Mouse (Mus musculus) gastrocnemius, postnatal 25 days (tissue): ENCODE measurements around the gene Dbp. TPM values are rescaled to one million over a fixed set of nuclear protein-coding genes. Genes with fewer than 3 reads are reported as not detected.

Experiments
- DNase-seq: peaks from one replicate; pipeline ENCODE4 v3.0.0; 2022
- total RNA-seq, 2 experiments: library from RNA; stranded (reverse); gene quantifications; 1 replicate in 1 of 2; 2 replicates in 1 of 2; pipeline ENCODE4 v1.2.3; 2021

The Dbp gene
- total RNA-seq, 2 experiments from 2014 or later = 14.3 to 121 TPM

DNA sequence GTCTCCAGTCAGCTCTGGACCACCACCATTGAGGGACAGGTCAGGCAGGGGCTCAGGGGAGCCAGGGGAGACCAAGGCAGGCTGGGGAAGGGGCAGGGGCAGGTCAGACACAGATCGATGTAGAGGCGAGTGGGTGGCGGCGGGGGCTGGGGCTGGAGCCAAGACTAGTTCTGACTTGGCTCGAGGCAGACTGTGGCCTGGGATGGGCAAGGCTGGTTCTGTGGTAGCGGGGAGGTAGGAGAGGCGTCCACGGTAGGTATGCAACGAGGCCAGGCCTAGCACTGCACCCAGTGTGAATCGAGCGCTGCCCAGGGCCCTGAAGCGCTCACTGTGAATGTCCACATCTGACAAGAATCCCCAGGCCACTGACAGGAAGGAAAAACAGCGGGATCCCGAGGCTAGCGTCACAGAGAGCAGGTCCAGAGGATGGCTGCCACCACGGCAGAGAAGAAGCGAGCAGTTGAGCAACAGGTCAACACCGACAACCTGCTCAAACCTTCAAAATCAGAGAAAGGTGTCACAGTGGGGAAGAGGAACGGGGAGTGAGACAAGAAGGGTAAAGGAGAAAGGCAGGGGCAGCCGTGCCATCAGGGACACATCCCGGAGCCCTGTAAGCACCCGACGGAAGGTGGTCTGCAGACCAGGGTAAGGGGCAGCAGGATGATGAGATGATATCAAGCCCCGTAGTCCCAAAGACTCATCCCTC is 6.6 kb downstream of the Dbp start:
- DNase-seq = peak; percentile 49

DNA sequence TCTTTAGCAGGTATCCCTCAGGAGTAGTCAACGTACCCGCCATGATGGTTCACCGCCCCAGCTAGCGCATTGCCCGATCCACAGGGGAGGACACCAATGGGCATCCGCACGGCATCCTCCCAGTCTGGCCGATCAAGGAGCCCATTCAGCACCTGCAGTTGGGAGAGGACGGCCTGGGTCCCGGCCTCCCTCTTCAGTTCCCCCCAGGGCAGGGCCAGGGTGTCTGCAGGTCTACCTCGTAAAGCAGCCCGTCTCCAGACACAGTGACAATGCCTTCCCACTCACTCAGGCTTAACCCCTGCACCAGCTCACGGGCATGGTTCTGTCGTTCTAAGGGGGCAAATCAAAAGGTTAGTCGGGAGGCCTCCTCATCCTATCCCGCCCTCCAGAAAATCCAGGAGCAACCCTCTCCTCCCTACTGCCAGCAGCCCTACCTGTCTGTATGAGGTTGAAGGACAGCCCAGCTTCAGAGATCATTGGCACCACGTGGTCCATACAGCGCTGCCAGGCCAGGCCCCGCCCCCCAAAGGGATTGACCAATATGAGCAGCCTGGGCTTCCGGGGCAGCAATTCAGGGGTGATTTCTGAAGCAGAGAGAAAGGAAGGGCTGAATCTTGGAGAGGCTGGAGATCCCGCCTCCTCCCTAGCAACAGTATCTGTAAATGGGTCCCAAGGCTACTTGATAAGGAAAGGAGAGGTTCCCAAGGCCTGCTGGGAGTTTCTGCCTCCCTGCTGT is 7.3 kb downstream of the Dbp start:
- DNase-seq = peak; percentile 68

DNA sequence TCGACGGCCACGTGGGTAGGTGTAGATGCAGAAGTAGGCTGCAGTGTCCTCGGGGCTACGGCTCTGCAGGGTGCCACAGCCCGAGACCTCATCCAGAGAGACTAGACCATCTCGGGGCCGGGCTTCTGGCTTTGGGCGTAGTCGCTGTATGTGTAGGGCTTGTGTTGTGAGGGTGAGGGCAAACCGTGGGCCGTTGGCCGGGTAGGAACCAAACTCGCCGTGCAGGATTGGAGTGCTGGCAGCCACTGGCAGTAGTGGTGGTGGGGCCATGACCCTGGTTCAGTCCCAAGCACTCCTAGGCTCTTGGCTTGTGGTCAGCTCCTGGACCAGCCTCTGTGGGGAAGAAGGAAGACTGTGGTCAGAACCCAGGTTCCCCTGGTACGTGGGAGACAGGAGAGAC is 8.5 kb downstream of the Dbp start:
- no peak for DNase-seq

DNA sequence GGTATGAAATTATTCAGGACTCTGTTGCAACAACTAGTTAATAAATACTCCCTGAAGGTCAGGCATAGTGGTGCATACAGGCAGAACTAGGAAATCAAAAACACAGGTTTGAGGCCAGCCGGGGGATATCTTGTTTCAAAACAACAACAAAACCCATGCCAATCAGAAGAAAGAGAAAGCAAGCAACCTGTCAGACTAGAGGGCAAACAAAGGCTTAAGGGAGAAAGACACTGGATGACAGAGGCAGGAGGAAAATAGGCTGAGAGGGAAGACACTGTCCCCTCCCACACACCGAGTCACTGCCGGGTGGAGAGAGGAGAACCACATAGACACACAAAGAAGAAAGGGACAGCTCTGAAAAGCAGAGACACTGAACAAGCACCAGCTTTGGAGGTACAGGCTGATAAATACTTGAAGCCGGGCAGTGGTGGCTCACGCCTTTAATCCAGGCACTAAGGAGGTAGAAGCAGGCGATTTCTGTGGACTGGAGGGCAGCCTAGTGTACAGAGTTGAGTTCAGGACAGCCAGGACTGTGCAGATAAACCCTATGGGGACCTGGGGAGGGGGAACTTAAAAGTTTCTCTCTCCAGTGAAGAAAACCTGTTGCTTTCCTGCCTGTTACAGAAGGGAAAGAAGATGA is 9.1 kb downstream of the Dbp start:
- DNase-seq = no peak

GRCm38 (mm10) chr7:45714630-45715089 is 9.8 kb downstream of the Dbp start:
- no peak for DNase-seq

DNA sequence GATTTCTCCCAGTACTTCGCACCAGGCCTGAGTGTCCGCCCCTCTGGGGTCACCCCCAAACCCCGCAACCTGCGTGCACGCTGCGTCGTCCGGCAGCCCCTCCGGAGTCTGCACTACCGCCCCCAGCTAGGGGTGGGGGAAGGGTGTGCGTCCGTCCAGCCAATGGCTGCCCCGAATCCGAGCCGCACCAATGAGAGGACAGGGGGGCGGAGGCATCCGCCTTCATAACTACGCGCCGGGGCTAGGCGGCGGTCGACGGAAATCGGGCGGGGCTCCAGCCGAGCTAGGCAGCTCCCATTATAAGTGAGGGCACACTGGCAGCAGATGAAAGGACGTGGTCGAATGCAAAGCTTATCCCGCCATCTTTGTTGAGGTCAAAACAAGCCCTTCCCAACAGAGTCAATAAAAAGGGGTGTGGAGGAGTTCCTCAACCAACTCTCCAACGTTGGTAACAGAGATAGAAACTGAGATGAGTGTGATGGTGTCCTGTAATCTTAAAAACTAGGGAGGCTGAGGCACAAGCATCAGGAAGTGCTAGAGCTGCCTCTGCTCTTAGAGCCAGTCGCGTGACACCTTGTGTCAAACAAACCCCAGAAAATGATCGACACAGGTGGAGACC is 10.3 kb downstream of the Dbp start, which contains the start of gene Rpl18:
Gene Rpl18 (plus strand): TSS at position 368 of the 619 bp plus-strand sequence.
- DNase-seq = peak; percentile 98

- no peak for DNase-seq
Observed at GRCm38 (mm10) chr7:45715741-45716459, 11.0 kb downstream of the Dbp start.

DNA sequence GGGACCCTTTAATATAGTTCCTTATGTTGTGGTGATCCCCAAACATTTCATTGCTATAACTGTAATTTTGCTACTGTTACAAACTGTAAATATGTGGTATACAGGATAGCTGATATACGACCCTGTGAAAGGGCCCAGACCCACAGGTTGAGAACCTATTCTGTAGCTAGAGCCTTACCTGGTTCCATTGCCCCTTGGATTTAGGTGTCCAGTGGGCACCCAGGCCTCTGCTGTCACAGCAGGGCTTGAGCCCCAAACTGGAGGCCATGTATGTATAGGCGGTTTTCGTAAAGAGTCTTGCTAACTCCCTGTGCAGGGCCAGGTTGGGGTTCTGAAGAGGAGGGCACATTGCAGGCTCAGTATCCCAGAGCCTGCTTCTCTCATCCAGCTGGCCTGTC is 11.6 kb downstream of the Dbp start:
- no peak for DNase-seq

DNA sequence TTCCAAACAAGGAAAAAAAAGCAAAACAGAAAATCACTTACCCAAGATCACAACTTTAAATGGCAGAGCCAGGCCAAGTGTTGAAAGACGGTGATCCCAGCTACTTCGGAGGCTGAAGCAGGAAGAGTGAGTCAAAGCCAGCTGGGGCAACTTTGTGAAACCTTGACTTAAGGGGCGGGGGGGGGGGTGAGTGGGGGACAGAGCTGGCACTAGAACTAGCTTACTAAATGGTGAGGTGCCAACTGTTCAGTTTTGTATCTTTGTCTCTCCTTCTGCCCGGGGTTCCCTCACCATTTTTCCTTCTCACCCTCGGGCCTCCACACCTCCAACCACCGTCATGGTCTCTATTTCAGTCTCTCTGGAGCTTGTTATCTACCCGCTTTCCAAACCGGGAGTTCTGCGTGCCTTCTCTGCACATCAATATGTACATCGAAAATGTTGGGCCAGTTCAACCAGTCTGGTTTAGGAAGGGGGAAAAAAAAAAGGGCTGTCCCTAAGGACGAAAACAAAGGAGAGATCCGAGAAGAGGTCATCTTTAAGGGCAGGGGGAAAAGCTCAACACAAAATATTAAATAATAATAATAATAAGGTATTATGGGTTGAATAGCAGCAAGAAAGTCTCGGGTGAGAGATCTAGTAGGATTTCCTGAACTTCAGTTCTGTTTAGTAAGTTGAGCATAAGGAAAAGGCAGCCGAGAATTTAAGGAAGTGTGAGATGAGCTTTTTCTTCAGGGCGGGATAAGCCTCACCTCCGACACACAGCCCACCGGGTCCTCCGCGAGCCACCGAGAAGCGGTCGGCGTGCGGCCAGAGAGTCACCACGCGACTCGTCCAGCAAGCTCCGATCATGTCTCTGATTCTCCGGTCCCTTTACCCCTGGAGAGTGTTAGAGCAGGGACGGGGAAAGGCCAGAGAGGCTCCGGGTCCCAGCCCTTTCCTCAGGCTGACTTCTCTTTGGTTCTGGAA is 12.3 kb downstream of the Dbp start:
- DNase-seq = no peak

DNA sequence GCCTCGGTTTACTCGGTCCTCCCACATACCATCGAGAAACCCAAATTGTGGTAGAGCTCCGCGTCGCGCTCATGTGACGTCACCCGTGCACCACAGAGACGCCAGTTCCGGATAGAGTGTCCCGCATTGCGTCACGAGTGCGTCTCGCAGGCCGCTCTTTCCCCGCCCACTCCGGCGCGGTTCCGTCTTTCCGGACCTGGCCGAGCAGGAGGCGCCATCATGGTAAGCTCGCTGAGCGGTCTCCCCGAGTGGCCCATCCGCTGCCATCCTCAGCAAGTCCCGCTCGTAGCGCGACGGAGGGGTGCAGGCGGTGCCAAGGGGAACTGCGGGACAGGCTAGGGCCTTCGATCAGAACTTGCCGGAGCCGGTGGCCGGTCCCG is 13.0 kb downstream of the Dbp start, which contains the start of gene Sphk2:
Gene Sphk2 (minus strand): TSS at position 85 of the 380 bp plus-strand sequence.
- DNase-seq = peak; percentile 97

DNA sequence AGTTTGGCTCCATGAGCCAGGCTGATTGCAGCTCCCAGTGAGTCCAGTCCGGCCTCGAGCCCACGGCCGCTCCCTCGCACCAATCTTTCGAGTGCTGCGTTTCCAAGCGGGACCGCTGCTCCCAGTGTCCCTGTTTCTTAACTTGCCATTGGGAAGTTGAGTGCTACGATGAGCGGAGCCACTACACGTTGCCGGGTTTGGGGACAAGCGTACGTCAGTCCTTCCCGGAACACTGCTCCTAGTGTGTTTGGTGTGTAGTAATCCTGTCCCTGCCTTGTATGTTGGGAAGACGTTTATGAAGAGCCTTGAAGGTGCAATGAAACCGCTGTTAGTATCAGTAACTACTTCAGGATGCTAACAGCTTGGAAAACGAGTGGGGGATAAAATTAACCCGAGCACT is 13.4 kb downstream of the Dbp start:
- DNase-seq = no peak

DNA sequence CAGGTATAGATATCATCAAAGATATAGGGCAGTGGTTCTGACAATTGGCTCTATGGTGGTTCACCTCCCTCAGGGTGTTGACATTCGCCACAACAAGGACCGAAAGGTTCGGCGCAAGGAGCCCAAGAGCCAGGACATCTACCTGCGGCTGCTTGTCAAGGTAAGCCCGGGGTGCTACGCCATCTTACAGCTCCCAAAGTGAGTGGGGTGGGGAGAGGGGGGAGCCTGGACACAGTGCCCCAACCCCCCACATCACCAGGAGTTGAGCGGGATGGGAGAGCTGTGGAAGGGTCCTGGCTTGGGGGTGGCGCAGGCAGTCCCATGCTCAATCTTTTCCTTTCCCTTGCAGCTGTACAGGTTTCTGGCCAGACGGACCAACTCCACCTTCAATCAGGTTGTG is 14.3 kb downstream of the Dbp start:
- DNase-seq = no peak

DNA sequence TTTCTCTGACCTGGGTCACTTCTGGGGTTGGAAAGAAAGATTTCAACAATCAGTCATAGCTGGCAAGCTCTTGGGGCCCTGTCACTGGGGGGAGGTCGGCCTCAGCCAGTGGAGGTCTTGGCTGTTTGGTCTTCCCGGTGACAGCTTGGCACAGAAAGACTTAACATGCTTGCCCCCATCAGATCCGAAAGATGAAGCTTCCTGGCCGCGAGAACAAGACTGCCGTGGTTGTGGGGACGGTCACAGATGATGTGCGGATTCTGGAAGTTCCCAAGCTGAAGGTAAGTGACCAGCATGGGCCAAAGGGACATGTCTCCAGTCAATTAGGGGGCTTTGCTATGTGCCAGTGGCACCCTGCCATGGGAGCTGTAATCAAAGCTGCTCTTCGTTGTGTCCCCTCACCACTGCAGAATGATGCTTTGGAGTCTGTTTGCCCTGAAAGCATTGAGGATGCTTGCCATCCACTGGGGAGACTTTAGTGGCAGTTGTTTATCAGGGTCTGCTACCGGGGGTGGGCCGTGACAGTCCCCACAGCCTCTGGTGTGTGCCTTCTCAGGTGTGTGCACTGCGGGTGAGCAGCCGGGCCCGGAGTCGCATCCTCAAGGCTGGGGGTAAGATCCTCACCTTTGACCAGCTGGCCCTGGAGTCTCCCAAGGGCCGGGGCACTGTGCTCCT is 15.0 kb downstream of the Dbp start:
- DNase-seq = no peak

DNA sequence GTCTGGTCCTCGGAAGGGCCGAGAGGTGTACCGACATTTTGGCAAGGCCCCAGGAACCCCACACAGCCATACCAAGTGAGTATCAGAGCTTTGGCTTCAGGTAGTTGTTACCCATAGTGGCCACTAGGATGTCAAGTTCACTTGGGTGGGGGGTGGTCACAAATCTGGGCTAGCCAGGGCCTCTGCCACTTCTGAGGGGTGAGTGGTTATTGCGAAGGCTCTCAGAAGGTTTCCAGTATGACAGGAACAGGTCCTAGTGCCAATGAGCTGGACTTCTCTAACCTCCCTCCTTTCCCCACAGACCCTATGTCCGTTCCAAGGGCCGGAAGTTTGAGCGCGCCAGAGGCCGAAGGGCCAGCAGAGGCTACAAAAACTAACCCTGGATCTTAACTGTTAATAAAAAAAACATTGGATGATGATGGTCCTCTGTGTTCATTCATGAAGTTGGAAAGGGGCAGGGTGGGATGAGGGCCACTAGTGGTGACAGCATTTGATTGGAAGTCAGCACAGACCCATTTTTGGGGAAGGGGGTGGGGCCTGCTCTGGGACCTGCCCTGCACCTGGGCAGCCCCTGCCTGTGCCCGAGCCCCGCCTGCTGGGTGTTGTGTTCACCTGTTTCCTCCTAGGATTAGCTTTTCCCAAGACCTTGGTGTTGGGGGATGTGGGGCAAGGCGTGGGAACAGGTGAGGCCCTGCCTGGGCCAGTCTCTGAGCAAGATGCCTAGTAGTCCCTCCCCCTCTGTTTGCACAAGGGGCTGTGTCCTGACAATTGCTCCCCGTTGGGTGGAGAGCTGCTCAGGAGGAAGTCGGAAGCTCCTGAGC is 15.7 kb downstream of the Dbp start, which contains the start of gene Fam83e:
Gene Fam83e (plus strand): TSS at position 800 of the 821 bp plus-strand sequence.
- no peak for DNase-seq

DNA sequence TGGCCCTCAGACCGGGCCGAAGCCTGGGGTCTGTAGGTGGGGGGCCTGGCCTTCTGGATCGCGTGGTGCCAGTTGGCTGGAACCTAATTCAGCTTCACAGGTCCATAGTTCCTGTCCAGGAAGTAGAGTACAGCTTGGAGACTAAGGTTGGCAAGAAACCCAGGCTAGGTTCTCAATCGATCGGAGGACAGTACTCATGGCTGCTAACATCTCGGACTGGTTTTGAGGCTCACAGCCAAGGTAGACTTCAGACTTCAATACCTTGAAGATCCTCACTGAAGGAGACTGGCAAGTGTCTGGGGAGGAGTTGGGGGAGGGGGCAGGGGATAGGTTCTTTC is 16.3 kb downstream of the Dbp start:
- DNase-seq = no peak

DNA sequence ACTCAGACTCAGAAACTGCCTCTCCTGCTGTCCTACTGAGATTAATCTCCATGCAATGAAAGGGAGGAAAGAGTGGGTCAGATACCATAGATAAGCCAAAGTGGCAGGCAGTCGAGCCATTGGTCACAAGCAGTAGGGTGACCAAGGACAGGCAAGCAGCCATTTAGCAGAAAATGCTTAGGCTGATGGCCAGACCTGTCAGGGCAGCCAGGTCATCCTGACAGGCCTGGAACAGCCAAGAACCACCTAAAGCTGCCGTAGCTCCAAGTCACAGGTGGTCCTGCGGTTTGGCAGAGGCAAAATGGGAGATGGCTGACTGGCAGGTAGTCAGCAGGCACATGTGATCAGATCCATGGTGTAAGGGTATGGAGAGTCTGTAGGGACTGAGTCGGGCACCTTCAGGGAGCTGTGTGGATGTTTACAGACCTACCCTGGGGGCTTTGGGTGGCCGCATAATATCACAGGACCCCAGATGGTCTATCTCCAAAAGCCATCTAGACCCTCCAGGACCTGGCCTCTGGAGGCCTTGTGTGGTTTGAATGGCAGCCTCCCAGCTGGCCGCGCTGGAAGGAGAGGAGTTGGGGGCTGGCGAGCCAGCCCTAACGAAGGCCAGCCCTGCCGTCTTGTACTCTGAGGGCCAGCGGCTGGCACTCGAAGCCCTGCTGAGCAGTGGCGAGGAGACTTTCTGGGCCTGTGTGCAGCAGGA is 16.9 kb downstream of the Dbp start:
- no peak for DNase-seq

DNA sequence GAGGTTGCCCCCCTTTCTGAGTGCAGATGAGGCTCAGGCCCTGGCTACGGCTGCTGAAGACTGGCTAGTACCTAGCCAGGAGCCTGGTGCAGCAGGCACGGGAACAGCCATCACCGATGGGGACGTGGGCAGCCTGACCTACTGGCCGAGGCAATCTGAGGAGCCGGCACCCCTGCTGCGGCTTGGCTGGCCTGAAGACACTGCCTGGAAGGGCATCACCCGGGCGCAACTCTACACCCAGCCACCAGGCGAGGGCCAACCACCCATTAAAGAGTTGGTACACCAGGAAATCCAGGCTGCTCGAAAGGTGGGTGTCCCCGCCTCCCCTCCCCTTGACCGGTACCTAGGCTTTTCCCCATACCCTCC is 17.4 kb downstream of the Dbp start:
- DNase-seq = no peak

DNA sequence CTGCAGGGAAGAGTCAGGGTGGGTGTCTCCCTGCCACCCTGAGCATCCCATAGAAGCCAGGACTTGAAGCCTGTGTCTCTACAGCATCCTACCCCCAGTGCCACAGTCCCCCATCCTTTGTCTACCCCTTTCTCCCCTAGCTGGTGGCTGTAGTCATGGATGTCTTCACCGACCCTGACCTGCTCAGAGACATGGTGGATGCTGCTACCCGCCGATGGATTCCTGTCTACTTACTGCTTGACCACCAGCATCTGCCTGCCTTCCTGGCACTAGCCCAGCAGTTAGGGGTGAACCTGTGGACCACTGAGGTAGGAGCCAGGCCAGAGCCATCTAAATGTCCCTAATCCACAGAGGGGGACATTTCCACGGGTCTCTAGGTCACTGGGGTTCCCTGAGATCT is 18.4 kb downstream of the Dbp start:
- no peak for DNase-seq

DNA sequence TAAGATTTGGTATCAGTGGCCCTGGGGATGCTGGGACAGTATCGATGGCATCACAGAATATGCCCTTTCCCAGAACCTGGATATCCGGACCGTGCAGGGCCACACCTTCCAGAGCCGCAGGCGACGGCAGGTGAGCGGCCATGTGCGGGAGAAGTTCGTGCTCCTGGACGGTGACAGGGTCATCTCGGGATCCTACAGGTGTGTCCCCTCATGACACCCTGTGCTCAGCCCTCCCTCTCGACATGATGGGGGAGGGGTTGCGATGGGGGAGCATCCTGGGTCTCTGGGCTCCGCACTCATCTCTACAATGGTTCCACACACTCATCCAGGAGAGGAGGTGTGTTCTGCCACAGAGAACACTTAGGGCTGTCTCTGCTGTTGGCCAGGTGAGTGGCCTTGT is 18.9 kb downstream of the Dbp start:
- DNase-seq = no peak
